Mouse (Mus musculus): Measurements from ENCODE around the gene Msl1. TPM values are rescaled to one million over a fixed set of nuclear protein-coding genes. Genes with fewer than 3 reads are reported as not detected.

The Msl1 gene
- polyA plus RNA-seq, 1 experiment from 2014 or later = 22.9 TPM

GRCm38 (mm10) chr11:98775348-98776051 lies 19.8 kb upstream of the Msl1 start:
- peak; percentile 94 for DNase-seq (ENCODE audit: extremely low spot score, low spot score)
- peak overlapping the region; percentile 84 for H3K27ac ChIP-seq
- 0 out of 2 replicates have a peak, but pooled peaks cover 3% of the 10 kb centered on the region for H3K27me3 ChIP-seq (ENCODE audit: poor library complexity, severe bottlenecking)
- peaks cover 13% of the 10 kb centered on the region for H3K36me3 ChIP-seq (replicated peaks)
- H3K9me3 ChIP-seq = no peaks in the 10 kb centered on the region
- WGBS = 11% methylated on average over 15 of the region's 15 CpGs
- peaks cover 59% of the 10 kb centered on the region for H3K4me1 ChIP-seq
- peak overlapping the region; percentile 55 for H3K4me3 ChIP-seq

GRCm38 (mm10) chr11:98776052-98776764 lies 19.1 kb upstream of the Msl1 start:
- Histone ChIP-seq H3K27me3 (ENCODE audit: poor library complexity, severe bottlenecking) (0 out of 2 replicates have a peak, but pooled peaks cover 3% of the 10 kb centered on the region), H3K4me1 (peaks cover 62% of the 10 kb centered on the region), H3K9me3 (no peaks in the 10 kb centered on the region), H3K36me3 (replicated peaks) (peaks cover 6% of the 10 kb centered on the region), H3K27ac (peak overlapping the region; percentile 84), H3K4me3 (peak overlapping the region; percentile 55)
- WGBS = 65% methylated on average over 12 of the region's 12 CpGs
- DNase-seq (ENCODE audit: extremely low spot score, low spot score) = no peak

- DNase-seq (ENCODE audit: extremely low spot score, low spot score) = peak; percentile 47
- Histone ChIP-seq H3K36me3 (replicated peaks) (no peaks in the 10 kb centered on the region), H3K4me1 (peaks cover 70% of the 10 kb centered on the region), H3K4me3 (peak overlapping the region; percentile 27), H3K27ac (peak overlapping the region; percentile 84), H3K9me3 (no peaks in the 10 kb centered on the region), H3K27me3 (ENCODE audit: poor library complexity, severe bottlenecking) (0 out of 2 replicates have a peak, but pooled peaks cover 3% of the 10 kb centered on the region)
- WGBS = 10% methylated on average over 9 of the region's 9 CpGs
Measured at GRCm38 (mm10) chr11:98776843-98777590, 18.3 kb upstream of the Msl1 start.

GRCm38 (mm10) chr11:98777888-98778287 lies 17.4 kb upstream of the Msl1 start:
- no peaks in the 10 kb centered on the region for H3K9me3 ChIP-seq
- no peak for DNase-seq (ENCODE audit: extremely low spot score, low spot score)
- peaks cover 72% of the 10 kb centered on the region for H3K4me1 ChIP-seq
- no peaks in the 10 kb centered on the region for H3K36me3 ChIP-seq (replicated peaks)
- peak overlapping the region; percentile 84; the same call in 1 of the 2 replicates for H3K27ac ChIP-seq
- H3K4me3 ChIP-seq = no peak overlapping the region
- H3K27me3 ChIP-seq (ENCODE audit: poor library complexity, severe bottlenecking) = 0 out of 2 replicates have a peak, but pooled peaks cover 3% of the 10 kb centered on the region

GRCm38 (mm10) chr11:98781851-98782512 lies 13.3 kb upstream of the Msl1 start:
- no peaks in the 10 kb centered on the region for H3K9me3 ChIP-seq
- H3K4me3 ChIP-seq = peak overlapping the region; percentile 40
- peak overlapping the region; percentile 87 for H3K27ac ChIP-seq
- peaks cover 20% of the 10 kb centered on the region for H3K27me3 ChIP-seq (ENCODE audit: poor library complexity, severe bottlenecking)
- H3K4me1 ChIP-seq = peaks cover 68% of the 10 kb centered on the region
- WGBS = 12% methylated on average over 13 of the region's 14 CpGs
- DNase-seq (ENCODE audit: extremely low spot score, low spot score) = no peak
- no peaks in the 10 kb centered on the region for H3K36me3 ChIP-seq (replicated peaks)

- Histone ChIP-seq H3K4me3 (peak overlapping the region; percentile 40), H3K36me3 (replicated peaks) (no peaks in the 10 kb centered on the region), H3K4me1 (peaks cover 66% of the 10 kb centered on the region), H3K27me3 (ENCODE audit: poor library complexity, severe bottlenecking) (peaks cover 20% of the 10 kb centered on the region), H3K27ac (peak overlapping the region; percentile 87), H3K9me3 (no peaks in the 10 kb centered on the region)
- DNase-seq (ENCODE audit: extremely low spot score, low spot score) = peak; percentile 50
- 2% methylated on average over 17 of the region's 17 CpGs for WGBS
Measured at GRCm38 (mm10) chr11:98782651-98783235, 12.6 kb upstream of the Msl1 start.

- Histone ChIP-seq H3K27ac (peak overlapping the region; percentile 87), H3K36me3 (replicated peaks) (no peaks in the 10 kb centered on the region), H3K4me3 (peak overlapping the region; percentile 40), H3K27me3 (ENCODE audit: poor library complexity, severe bottlenecking) (peaks cover 20% of the 10 kb centered on the region), H3K4me1 (peaks cover 65% of the 10 kb centered on the region), H3K9me3 (no peaks in the 10 kb centered on the region)
- WGBS = under 1% methylated on average over 20 of the region's 20 CpGs
- DNase-seq (ENCODE audit: extremely low spot score, low spot score) = peak; percentile 78
Measured at GRCm38 (mm10) chr11:98783236-98783696, 12.1 kb upstream of the Msl1 start.

GRCm38 (mm10) chr11:98784139-98784538 lies 11.2 kb upstream of the Msl1 start:
- Histone ChIP-seq H3K4me3 (no peak overlapping the region), H3K27me3 (ENCODE audit: poor library complexity, severe bottlenecking) (peaks cover 20% of the 10 kb centered on the region), H3K9me3 (no peaks in the 10 kb centered on the region), H3K4me1 (peaks cover 74% of the 10 kb centered on the region), H3K36me3 (replicated peaks) (no peaks in the 10 kb centered on the region), H3K27ac (peak overlapping the region; percentile 87; the same call in 1 of the 2 replicates)
- DNase-seq (ENCODE audit: extremely low spot score, low spot score) = no peak
- WGBS = 69% methylated on average over 4 of the region's 4 CpGs

GRCm38 (mm10) chr11:98785214-98785613 lies 10.1 kb upstream of the Msl1 start:
- Histone ChIP-seq H3K4me3 (peak overlapping the region; percentile 34; the same call in 1 of the 2 replicates), H3K27ac (peak overlapping the region; percentile 83; the same call in 1 of the 2 replicates), H3K9me3 (no peaks in the 10 kb centered on the region), H3K36me3 (replicated peaks) (no peaks in the 10 kb centered on the region), H3K27me3 (ENCODE audit: poor library complexity, severe bottlenecking) (peaks cover 20% of the 10 kb centered on the region), H3K4me1 (peaks cover 84% of the 10 kb centered on the region)
- 69% methylated on average over 10 of the region's 10 CpGs for WGBS
- DNase-seq (ENCODE audit: extremely low spot score, low spot score) = no peak

- Histone ChIP-seq H3K9me3 (no peaks in the 10 kb centered on the region), H3K4me3 (peak overlapping the region; percentile 34), H3K27me3 (ENCODE audit: poor library complexity, severe bottlenecking) (peaks cover 20% of the 10 kb centered on the region), H3K4me1 (peaks cover 84% of the 10 kb centered on the region), H3K27ac (peak overlapping the region; percentile 83), H3K36me3 (replicated peaks) (no peaks in the 10 kb centered on the region)
- peak; percentile 62 for DNase-seq (ENCODE audit: extremely low spot score, low spot score)
- 11% methylated on average over 12 of the region's 12 CpGs for WGBS
Measured at GRCm38 (mm10) chr11:98785772-98786281, 9.5 kb upstream of the Msl1 start.

GRCm38 (mm10) chr11:98786359-98787214 lies 8.7 kb upstream of the Msl1 start:
- WGBS = 4% methylated on average over 15 of the region's 15 CpGs
- DNase-seq (ENCODE audit: extremely low spot score, low spot score) = peak; percentile 90
- Histone ChIP-seq H3K27ac (peak overlapping the region; percentile 83), H3K27me3 (ENCODE audit: poor library complexity, severe bottlenecking) (peaks cover 20% of the 10 kb centered on the region), H3K36me3 (replicated peaks) (no peaks in the 10 kb centered on the region), H3K4me1 (peaks cover 76% of the 10 kb centered on the region), H3K9me3 (no peaks in the 10 kb centered on the region), H3K4me3 (peak overlapping the region; percentile 34)
